In genomic region chr12:100887801-100888258, GRCm38 (mm10) we compare ENCODE assay signal across 9 mouse cellular contexts. TPM values are rescaled to one million over a fixed set of nuclear protein-coding genes. Genes with fewer than 3 reads are reported as not detected.
DNase-seq lines count a peak whose midpoint lies in the region; ATAC-seq lines count a peak whose summit lies in the region.
"Had no signal": no experiment of that assay in that cellular context is flagged by ENCODE, and none has a peak within 500 bp of the region (broad histone marks: within the 10 kb centered on the region; RNA-seq: fewer than 3 reads in every experiment).

No protein-coding gene starts in this region.

- peak; percentile 19 for DNase-seq in heart, adult 8-10 months (ENCODE audit: low spot score)
- no peak for DNase-seq in heart, embryonic 10.5 days (ENCODE audit: low spot score)
- peak; percentile 13 for DNase-seq in embryo, embryonic 10.5 days (ENCODE audit: low spot score)
- DNase-seq in intestine, embryonic 14.5 days (ENCODE audit: low spot score) = peak; percentile 67
- peak; percentile 14 for DNase-seq in lung, postnatal 14 days
- DNase-seq in adrenal gland, postnatal 4 days (ENCODE audit: low spot score in 2 of 2) = no peak

- 34% methylated on average over 12 of the region's 12 CpGs for WGBS in heart, embryonic 10.5 days
- 15% methylated on average over 12 of the region's 12 CpGs for WGBS in intestine, embryonic 14.5 days
- 20% methylated on average over 12 of the region's 12 CpGs for WGBS in stomach, embryonic 15.5 days

- H3K36me3 ChIP-seq in heart, embryonic 10.5 days = no peaks in the 10 kb centered on the region
- H3K36me3 ChIP-seq in intestine, embryonic 14.5 days (ENCODE audit: control insufficient read depth, insufficient read depth, low read length) = no peaks in the 10 kb centered on the region
- no peaks in the 10 kb centered on the region for H3K36me3 ChIP-seq in stomach, embryonic 15.5 days
- H3K36me3 ChIP-seq: midbrain, embryonic 12.5 days had no signal

- no peak overlapping the region for H3K4me2 ChIP-seq in intestine, embryonic 14.5 days (ENCODE audit: low read length)
- H3K4me2 ChIP-seq in stomach, embryonic 15.5 days = peak overlapping the region; percentile 3; the same call in 1 of the 2 replicates
- H3K4me2 ChIP-seq: midbrain, embryonic 12.5 days had no signal

- H3K9me3 ChIP-seq in heart, embryonic 10.5 days = no peaks in the 10 kb centered on the region
- H3K9me3 ChIP-seq in intestine, embryonic 14.5 days (ENCODE audit: control insufficient read depth, low read length) = no peaks in the 10 kb centered on the region
- H3K9me3 ChIP-seq in stomach, embryonic 15.5 days = no peaks in the 10 kb centered on the region
- H3K9me3 ChIP-seq: midbrain, embryonic 12.5 days had no signal

- peaks cover 23% of the 10 kb centered on the region; the same call in 1 of the 2 replicates for H3K27me3 ChIP-seq in heart, embryonic 10.5 days (ENCODE audit: insufficient read depth, poor library complexity, severe bottlenecking)
- H3K27me3 ChIP-seq in intestine, embryonic 14.5 days (replicated peaks; ENCODE audit: control insufficient read depth, insufficient read depth, low read length) = 0 out of 2 replicates have a peak, but pooled peaks cover 6% of the 10 kb centered on the region
- no peaks in the 10 kb centered on the region for H3K27me3 ChIP-seq in stomach, embryonic 15.5 days (replicated peaks)
- H3K27me3 ChIP-seq: midbrain, embryonic 12.5 days had no signal

- peak; percentile 69 for ATAC-seq in CD4-positive, CD25-positive, alpha-beta regulatory T cell, adult 4 months
- peak; percentile 70 for ATAC-seq in intestine, embryonic 14.5 days (replicated peaks; ENCODE audit: low FRiP score, low TSS enrichment, low read depth)
- ATAC-seq in stomach, embryonic 15.5 days (ENCODE audit: insufficient read depth, low FRiP score, low read depth) = peak; percentile 74; the same call in 1 of the 2 replicates

- no peak overlapping the region for H3K27ac ChIP-seq in heart, embryonic 10.5 days
- H3K27ac ChIP-seq in intestine, embryonic 14.5 days (ENCODE audit: low read depth) = peak overlapping the region; percentile 3; the same call in 1 of the 2 replicates
- H3K27ac ChIP-seq in stomach, embryonic 15.5 days = peak overlapping the region; percentile 80; the same call in 1 of the 2 replicates
- H3K27ac ChIP-seq: midbrain, embryonic 12.5 days had no signal

- no peaks in the 10 kb centered on the region for H3K4me1 ChIP-seq in heart, embryonic 10.5 days
- peaks cover 6% of the 10 kb centered on the region for H3K4me1 ChIP-seq in intestine, embryonic 14.5 days (replicated peaks; ENCODE audit: control insufficient read depth, insufficient read depth, low read length)
- no peaks in the 10 kb centered on the region for H3K4me1 ChIP-seq in stomach, embryonic 15.5 days
- H3K4me1 ChIP-seq: midbrain, embryonic 12.5 days had no signal

- no peak overlapping the region for H3K4me3 ChIP-seq in heart, embryonic 10.5 days
- H3K4me3 ChIP-seq in intestine, embryonic 14.5 days (ENCODE audit: low read depth, low read length) = no peak overlapping the region
- H3K4me3 ChIP-seq in stomach, embryonic 15.5 days (replicated peaks) = no peak overlapping the region
- H3K4me3 ChIP-seq: midbrain, embryonic 12.5 days had no signal

- no peak overlapping the region for H3K9ac ChIP-seq in intestine, embryonic 14.5 days (ENCODE audit: low read length)
- H3K9ac ChIP-seq in stomach, embryonic 15.5 days = no peak overlapping the region
- H3K9ac ChIP-seq: midbrain, embryonic 12.5 days had no signal

RNA-seq across cellular contexts. Expression of gene Gpr68, which starts 20.2 kb away (rescaled TPM):
- under 1 TPM in 3 of 4 experiments, not detected in 1; 0.09 to 0.49 (median 0.28) TPM for total RNA-seq in heart, adult 8-10 months (2022)
- 2.5 and 5.9 TPM in 2 replicates for polyA plus RNA-seq in heart, embryonic 10.5 days (2016; fragmentation: Nextera tagmentation; extraction: Ambion mirVana)
- polyA plus RNA-seq in CD4-positive, CD25-positive, alpha-beta regulatory T cell, adult 4 months (2017; shearing (Covaris generic)) = 100 to 1,000 TPM in 1 of 2 experiments, 10 to 100 TPM in 1; 51.7 to 101 TPM
- 0.17 and 0.53 TPM in 2 replicates for polyA plus RNA-seq in intestine, embryonic 14.5 days (2014; fragmentation: Nextera tagmentation; extraction: Ambion mirVana)
- 0.50 and 0.64 TPM in 2 replicates for polyA plus RNA-seq in stomach, embryonic 15.5 days (2015; fragmentation: Nextera tagmentation; extraction: Ambion mirVana)
- total RNA-seq in adrenal gland, postnatal 4 days (2021) = 1 to 10 TPM; 2.5 to 2.8 TPM

Comparison
In these comparisons a context has a peak if more than half of its experiments do, and no peak if none do; other contexts are left out.
1. DNase-seq: peak in heart, adult 8-10 months (single experiment), embryo, embryonic 10.5 days (single experiment), intestine, embryonic 14.5 days (single experiment) and lung, postnatal 14 days (single experiment); none in heart, embryonic 10.5 days (single experiment) and adrenal gland, postnatal 4 days (0 of 2).
2. Peak in every context shown above with its lines, with median percentiles within 50 percentile points of each other: ATAC-seq.